Mouse (Mus musculus): ENCODE measurements around the gene Kirrel2. TPM values are rescaled to one million over a fixed set of nuclear protein-coding genes. Genes with fewer than 3 reads are reported as not detected.

Gene Kirrel2
- polyA plus RNA-seq, 1 experiment from 2014 or later, result not detected

DNA sequence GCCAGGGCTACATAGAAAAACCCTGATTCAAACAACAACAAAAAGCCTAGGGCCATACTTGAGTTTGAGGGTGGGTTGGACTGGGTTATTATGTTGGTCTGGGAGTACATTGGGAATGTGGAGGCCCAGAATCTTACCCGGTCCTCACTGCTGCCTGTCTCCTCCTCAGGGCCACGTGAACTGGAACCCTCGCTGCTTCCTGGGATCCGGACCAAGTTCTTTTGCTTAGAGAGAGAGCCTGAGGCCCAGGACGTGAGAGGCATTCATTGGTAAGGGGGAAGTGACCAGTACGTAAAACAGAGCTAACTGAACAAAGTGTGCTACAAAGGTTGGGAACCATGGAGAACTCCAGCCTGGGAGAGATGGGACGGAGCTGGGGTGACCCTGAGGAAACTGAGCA is 7.2 kb downstream of the Kirrel2 start:
- ATAC-seq (no peak), DNase-seq (ENCODE audit: low read depth, low spot score) (no peak)
- TF ChIP-seq CTCF (IDR thresholded peaks at IDR 0.05), result no peak
- in situ Hi-C loops (cut with MboI; ENCODE audit: low pct_unique_long_range_greater_than_20kb), result no loop called here
- ChIA-PET POLR2A (no interaction called here), CTCF (no interaction called here)
- H3K27me3 ChIP-seq, result peaks cover 16% of the 10 kb centered on the region

DNA sequence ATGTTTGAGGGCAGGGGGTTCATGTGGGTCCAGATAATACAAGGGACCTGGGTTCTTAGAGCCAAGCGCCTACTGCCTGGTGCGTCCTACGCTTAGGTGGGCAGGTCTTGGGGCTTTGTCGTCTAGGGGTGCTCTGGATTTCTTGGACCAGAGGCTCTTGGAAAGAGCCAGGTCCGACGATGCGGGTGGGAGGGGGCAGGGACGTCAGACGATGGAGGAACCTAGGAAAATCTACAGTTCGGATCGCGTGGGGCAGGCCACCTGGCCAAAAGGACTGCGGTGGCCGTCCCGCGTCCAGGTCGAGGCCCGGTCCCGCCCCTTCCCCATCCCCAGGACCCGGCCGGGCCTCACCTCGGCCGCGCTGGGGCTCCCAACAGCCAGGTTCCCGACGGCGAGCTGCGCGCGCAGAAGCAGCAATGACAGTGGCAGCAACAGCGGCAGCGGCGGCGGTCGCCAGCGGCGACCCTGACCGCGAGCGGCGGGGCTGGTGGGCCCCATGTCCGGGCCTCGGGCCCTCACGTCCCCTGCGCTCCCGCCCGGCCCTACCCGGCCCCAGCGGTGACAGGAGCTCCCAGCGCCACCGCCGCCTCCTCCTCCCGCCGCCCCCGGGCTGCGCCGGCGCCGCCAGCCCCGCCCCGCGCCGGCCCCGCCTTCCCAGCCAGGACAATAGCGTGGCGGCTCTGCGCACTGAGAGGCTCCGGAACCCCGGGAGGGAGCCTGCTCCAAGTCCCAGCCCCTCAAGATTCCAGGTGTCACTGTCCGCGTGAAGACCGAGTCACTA is 12.3 kb downstream of the Kirrel2 start, which contains the start of gene Aplp1:
Gene Aplp1, minus strand, starts transcription at position 565 of the 781 bp plus-strand sequence.
- ChIA-PET CTCF (no interaction called here), POLR2A (no interaction called here)
- in situ Hi-C loops (cut with MboI; ENCODE audit: low pct_unique_long_range_greater_than_20kb), result no loop called here
- no peak for TF ChIP-seq CTCF (IDR thresholded peaks at IDR 0.05)
- ATAC-seq (peak; percentile 52), DNase-seq (ENCODE audit: low read depth, low spot score) (no peak)
- no peaks in the 10 kb centered on the region for H3K27me3 ChIP-seq

DNA sequence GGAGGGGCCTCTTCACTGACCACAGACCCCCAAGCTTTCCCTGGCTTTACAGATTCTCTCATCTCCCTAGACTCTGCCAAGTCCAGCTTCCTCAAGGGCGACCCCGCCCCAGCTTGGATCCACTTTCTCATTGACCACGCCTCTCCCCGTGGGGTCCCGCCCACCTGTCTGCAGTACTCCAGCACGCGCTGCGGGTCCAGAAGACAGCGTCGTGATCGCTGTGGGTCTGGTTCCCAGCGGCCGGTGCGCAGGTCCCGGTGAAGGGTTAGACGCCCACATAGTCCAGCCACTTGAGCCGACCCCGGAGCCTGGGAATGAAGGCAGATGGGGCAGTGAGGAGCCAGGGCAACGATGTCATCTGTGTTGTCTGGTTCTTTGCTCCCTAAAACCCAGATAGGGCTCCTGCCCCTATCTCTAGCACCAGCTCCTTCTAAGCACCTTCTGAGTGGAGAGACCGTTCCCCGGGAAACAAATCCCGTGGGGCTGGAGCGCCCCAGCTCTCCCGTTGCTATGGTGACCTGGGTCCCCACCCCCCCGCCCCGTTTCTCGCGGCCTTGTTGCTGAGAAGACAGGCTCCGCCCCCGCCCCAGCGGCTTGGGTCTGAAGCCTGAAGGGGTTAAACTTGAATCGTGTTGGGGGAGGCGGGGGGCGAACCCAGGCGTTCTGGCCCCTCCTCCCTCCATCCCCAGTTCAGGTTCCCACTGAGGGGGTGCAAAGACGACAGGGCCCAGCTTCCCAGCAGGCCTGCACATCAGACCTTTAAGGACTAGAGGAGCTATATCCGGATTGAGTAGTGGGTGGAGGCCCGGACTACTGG is 13.1 kb downstream of the Kirrel2 start:
- DNase-seq (ENCODE audit: low read depth, low spot score) (no peak), ATAC-seq (no peak)
- in situ Hi-C loops (cut with MboI; ENCODE audit: low pct_unique_long_range_greater_than_20kb), result no loop called here
- no peak for TF ChIP-seq CTCF (IDR thresholded peaks at IDR 0.05)
- no peaks in the 10 kb centered on the region for H3K27me3 ChIP-seq
- CTCF ChIA-PET, result no interaction called here
- POLR2A ChIA-PET, result interaction anchor here (0.7 kb wide), 1 partner anchor 125 kb away, joined by 3 read pairs; no protein-coding TSS in a partner anchor

DNA sequence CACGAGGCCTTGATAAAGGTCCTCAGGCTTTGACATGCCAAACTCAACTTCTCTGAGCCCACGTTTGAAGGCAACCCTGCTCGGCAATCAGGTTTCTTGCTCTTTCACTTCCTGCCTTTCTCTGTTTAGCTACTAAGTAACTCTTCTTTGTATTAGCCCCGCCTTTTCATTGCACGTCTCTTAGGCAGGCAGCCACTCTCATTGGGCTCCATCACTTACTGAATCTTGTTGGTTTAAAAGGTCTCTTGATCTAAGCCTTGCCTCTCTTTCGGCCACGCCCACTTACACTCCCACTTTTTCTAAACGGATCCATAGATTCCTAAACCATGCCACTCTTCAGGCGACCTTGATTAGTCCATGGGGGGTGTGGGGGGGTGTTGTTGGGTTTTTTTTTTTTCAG is 13.8 kb downstream of the Kirrel2 start:
- H3K27me3 ChIP-seq, result no peaks in the 10 kb centered on the region
- ATAC-seq (no peak), DNase-seq (ENCODE audit: low read depth, low spot score) (no peak)
- in situ Hi-C loops (cut with MboI; ENCODE audit: low pct_unique_long_range_greater_than_20kb), result no loop called here
- ChIA-PET POLR2A (interaction anchor here (0.7 kb wide), 1 partner anchor 124 kb away, joined by 3 read pairs; no protein-coding TSS in a partner anchor), CTCF (no interaction called here)
- no peak for TF ChIP-seq CTCF (IDR thresholded peaks at IDR 0.05)

DNA sequence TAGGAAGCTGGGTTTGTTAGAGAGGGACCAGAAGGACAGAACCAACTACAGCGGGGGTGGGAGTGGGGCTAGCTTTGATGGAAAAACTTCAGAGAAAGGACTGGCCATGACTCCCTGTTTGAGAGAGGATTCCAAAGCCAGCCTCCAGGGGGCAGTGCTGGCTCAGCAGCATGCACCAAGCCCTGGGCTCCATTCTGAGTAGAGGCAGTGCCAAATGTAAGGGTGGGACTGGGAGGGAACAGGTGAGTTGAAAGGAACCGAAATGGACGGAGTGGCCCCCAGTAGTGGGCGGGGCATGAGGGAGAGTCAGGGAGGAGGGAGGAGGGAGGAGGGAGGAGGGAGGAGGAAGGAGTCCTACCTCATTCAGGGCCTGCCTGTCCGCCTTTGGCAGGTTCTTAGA is 16.8 kb downstream of the Kirrel2 start:
- no peaks in the 10 kb centered on the region for H3K27me3 ChIP-seq
- ATAC-seq (no peak), DNase-seq (ENCODE audit: low read depth, low spot score) (no peak)
- no peak for TF ChIP-seq CTCF (IDR thresholded peaks at IDR 0.05)
- CTCF ChIA-PET, result no interaction called here
- in situ Hi-C loops (cut with MboI; ENCODE audit: low pct_unique_long_range_greater_than_20kb), result no loop called here
- POLR2A ChIA-PET, result no interaction called here

DNA sequence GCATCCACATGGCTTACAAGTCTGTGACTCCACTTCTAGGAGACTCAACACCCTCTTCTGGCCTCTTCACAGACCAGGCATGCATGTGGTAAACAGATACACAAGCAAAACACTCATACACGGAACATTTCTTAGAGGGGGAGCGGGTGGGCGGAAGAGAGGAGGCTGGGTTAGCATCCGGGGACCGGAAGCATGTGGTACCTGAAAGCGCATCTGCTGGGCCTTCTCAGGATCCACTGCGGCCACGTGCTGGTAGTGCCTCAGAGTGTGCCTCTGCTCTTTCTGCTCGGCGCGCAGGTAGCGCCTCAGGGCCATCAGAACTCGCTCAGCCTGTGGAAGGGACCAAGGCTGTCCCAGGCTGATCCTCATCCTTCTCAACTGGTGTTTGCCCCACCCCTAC is 17.8 kb downstream of the Kirrel2 start:
- no peak for DNase-seq (ENCODE audit: low read depth, low spot score)
- in situ Hi-C loops (cut with MboI; ENCODE audit: low pct_unique_long_range_greater_than_20kb), result loop anchor here (5.0 to 10.0 kb wide), 2 partner anchors 33 to 105 kb away; no protein-coding TSS in a partner anchor
- ChIA-PET POLR2A (no interaction called here), CTCF (no interaction called here)
- H3K27me3 ChIP-seq, result no peaks in the 10 kb centered on the region
- no peak for TF ChIP-seq CTCF (IDR thresholded peaks at IDR 0.05)
- no peak for ATAC-seq

DNA sequence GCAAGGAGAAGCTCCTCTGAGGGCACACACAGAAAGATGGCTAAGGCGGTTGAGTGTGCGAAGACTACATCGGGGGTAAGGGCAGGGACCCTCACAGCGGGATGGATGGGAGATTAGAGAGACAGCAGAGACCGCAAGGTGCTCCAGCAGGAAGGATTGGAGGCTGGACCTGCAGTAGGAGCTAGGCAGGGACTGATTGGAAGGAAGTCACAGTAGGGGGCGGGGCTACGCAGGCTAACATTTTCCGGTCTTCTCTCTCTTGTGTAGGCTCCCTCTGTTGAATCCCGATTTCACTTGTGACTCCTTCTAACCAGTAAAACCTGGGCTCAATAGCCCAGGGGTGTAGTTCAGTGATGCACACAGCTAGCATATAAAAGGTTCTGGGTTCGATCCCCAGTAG is 20.6 kb downstream of the Kirrel2 start:
- ChIA-PET CTCF (interaction anchor here (1.0 kb wide), 1 partner anchor 100 kb away, joined by 3 read pairs; no protein-coding TSS in a partner anchor), POLR2A (no interaction called here)
- no peaks in the 10 kb centered on the region for H3K27me3 ChIP-seq
- TF ChIP-seq CTCF (IDR thresholded peaks at IDR 0.05), result no peak
- no peak for ATAC-seq
- DNase-seq (ENCODE audit: low read depth, low spot score), result no peak
- in situ Hi-C loops (cut with MboI; ENCODE audit: low pct_unique_long_range_greater_than_20kb), result loop anchor here (5.0 to 10.0 kb wide), 2 partner anchors 35 to 102 kb away; no protein-coding TSS in a partner anchor

DNA sequence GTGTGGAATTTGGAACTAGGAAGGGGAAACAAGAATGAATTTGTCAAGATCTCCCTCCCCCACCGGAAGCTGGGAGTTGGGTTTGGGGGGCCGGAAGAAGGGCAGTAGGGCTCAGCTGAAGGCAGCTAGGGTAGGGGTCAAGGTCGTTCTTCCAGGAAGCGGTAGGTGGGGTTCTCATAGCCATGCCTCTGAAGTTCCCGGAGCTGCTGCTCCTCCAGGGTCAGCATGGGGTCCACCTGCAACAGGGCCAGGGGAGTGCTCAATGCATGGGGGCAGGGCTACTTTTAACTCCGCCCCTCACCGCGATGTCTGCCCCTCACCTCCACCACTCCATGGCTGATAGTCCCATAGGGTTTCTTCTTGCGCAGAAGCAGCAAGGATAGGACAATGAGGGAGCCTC is 22.3 kb downstream of the Kirrel2 start:
- DNase-seq (ENCODE audit: low read depth, low spot score), result no peak
- no peak for ATAC-seq
- no peaks in the 10 kb centered on the region for H3K27me3 ChIP-seq
- in situ Hi-C loops (cut with MboI; ENCODE audit: low pct_unique_long_range_greater_than_20kb), result loop anchor here (5.0 to 10.0 kb wide), 2 partner anchors 37 to 100 kb away; no protein-coding TSS in a partner anchor
- POLR2A ChIA-PET, result no interaction called here
- no peak for TF ChIP-seq CTCF (IDR thresholded peaks at IDR 0.05)
- CTCF ChIA-PET, result interaction anchor here (1.1 to 3.1 kb wide), 2 partner anchors 89 to 99 kb away, joined by 3 to 10 read pairs; no protein-coding TSS in a partner anchor

DNA sequence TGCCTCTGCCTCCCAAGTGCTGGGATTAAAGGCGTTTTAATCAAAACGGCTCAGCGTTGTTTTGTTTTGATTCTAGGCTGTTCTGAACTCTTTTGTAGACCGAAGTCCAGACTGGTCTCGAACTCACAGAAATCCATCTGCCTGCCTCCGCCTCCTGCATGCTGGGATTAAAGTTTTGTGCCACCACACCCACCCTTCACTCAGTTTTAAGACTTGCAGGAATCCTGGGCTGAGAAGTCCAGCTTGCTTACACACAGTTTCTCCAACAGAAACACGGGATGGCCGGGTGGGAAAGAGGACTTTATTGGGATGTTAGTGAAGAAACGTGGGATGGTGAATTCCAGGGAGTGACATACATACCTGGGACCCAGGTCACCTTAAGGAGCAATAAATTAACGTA is 22.8 kb downstream of the Kirrel2 start:
- H3K27me3 ChIP-seq, result no peaks in the 10 kb centered on the region
- POLR2A ChIA-PET, result no interaction called here
- DNase-seq (ENCODE audit: low read depth, low spot score) (no peak), ATAC-seq (no peak)
- CTCF ChIA-PET, result interaction anchor here (1.1 to 3.1 kb wide), 2 partner anchors 88 to 98 kb away, joined by 3 to 10 read pairs; no protein-coding TSS in a partner anchor
- in situ Hi-C loops (cut with MboI; ENCODE audit: low pct_unique_long_range_greater_than_20kb), result loop anchor here (5.0 to 10.0 kb wide), 2 partner anchors 38 to 100 kb away; no protein-coding TSS in a partner anchor
- TF ChIP-seq CTCF (IDR thresholded peaks at IDR 0.05), result no peak

DNA sequence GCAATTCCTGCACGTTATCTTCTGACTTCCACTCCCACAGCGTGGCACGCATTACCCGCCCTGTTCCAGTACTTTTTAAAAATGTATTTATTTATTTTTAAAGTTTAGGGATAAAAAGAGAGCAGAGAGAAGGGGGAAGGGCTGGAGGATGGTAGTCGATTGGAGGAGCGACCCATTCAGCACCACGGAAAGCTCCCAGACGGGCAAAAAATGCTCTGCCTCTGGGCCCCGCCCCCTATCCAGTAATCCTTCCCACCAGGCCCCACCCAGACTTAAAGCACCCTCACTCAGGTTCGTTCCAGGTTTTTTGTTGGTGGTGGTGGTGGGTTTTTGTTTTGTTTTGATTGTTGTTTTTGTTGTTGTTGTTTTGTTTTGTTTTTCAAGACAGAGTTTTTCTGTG is 23.3 kb downstream of the Kirrel2 start:
- in situ Hi-C loops (cut with MboI; ENCODE audit: low pct_unique_long_range_greater_than_20kb), result loop anchor here (10.0 kb wide), 1 partner anchor 99 kb away; no protein-coding TSS in a partner anchor
- ChIA-PET CTCF (interaction anchor here (1.1 to 3.1 kb wide), 2 partner anchors 88 to 98 kb away, joined by 3 to 10 read pairs; no protein-coding TSS in a partner anchor), POLR2A (no interaction called here)
- TF ChIP-seq CTCF (IDR thresholded peaks at IDR 0.05), result no peak
- no peak for ATAC-seq
- H3K27me3 ChIP-seq, result no peaks in the 10 kb centered on the region
- DNase-seq (ENCODE audit: low read depth, low spot score), result no peak

All from Patski (cell line).